Mouse (Mus musculus): ENCODE results near the gene Irf6. TPM values are rescaled to one million over a fixed set of nuclear protein-coding genes. Genes with fewer than 3 reads are reported as not detected.

Gene Irf6
- total and polyA plus RNA-seq, 3 experiments, result 0.15 to 0.19 TPM; not detected in 1

GRCm38 (mm10) chr1:193131311-193131948 lies 21.5 kb upstream of the Irf6 start:
- H3K4me3 ChIP-seq (ENCODE audit: control insufficient read depth in 1 of 2, insufficient read depth in 1 of 2, low read depth in 2 of 2, low read length in 2 of 2), result no peak overlapping the region
- H3K36me3 ChIP-seq (ENCODE audit: control insufficient read depth in 1 of 2, insufficient read depth in 2 of 2, low read length in 2 of 2), result peaks cover 2 to 21% of the 10 kb centered on the region in 2 experiments
- no peak overlapping the region; the same call in 1 of the 2 replicates for H3K9ac ChIP-seq (ENCODE audit: control insufficient read depth, low read depth, low read length, poor library complexity, severe bottlenecking)
- DNase-seq (ENCODE audit: low read depth, low spot score), result no peak
- no peak overlapping the region for H3K27ac ChIP-seq (ENCODE audit: control insufficient read depth, low read depth, low read length)
- TF ChIP-seq RAD21 (IDR thresholded peaks at IDR 0.05; ENCODE audit: low read depth, low read length) (no peak), UBTF (IDR thresholded peaks at IDR 0.05; ENCODE audit: borderline replicate concordance, insufficient read depth, low read depth, low read length) (no peak)
- peaks cover 2 to 16% of the 10 kb centered on the region in 2 experiments; a peak in 3 of 4 replicates for H3K4me1 ChIP-seq (ENCODE audit: control insufficient read depth in 1 of 2, insufficient read depth in 2 of 2, low read length in 2 of 2)
- H3K79me2 ChIP-seq (ENCODE audit: control insufficient read depth, insufficient read depth, low read length, poor library complexity), result peaks cover 25% of the 10 kb centered on the region
- H3K9me3 ChIP-seq (replicated peaks; ENCODE audit: insufficient read depth, low read length), result no peaks in the 10 kb centered on the region
- no peaks in the 10 kb centered on the region for H3K27me3 ChIP-seq (ENCODE audit: control insufficient read depth in 1 of 2, insufficient read depth in 2 of 2, low read length in 2 of 2)

- peaks cover 21% of the 10 kb centered on the region for H3K79me2 ChIP-seq (ENCODE audit: control insufficient read depth, insufficient read depth, low read length, poor library complexity)
- DNase-seq (ENCODE audit: low read depth, low spot score), result peak; percentile 55
- no peak overlapping the region for H3K4me3 ChIP-seq (ENCODE audit: control insufficient read depth in 1 of 2, insufficient read depth in 1 of 2, low read depth in 2 of 2, low read length in 2 of 2)
- H3K9me3 ChIP-seq (replicated peaks; ENCODE audit: insufficient read depth, low read length), result no peaks in the 10 kb centered on the region
- H3K27me3 ChIP-seq (ENCODE audit: control insufficient read depth in 1 of 2, insufficient read depth in 2 of 2, low read length in 2 of 2), result 0 out of 4 replicates have a peak, but pooled peaks cover 0 to 2% of the 10 kb centered on the region in 2 experiments
- no peak overlapping the region for H3K27ac ChIP-seq (ENCODE audit: control insufficient read depth, low read depth, low read length)
- TF ChIP-seq TCF12 (IDR thresholded peaks at IDR 0.05; ENCODE audit: low read depth, low read length), result no peak
- TF ChIP-seq ETS1 (IDR thresholded peaks at IDR 0.05; ENCODE audit: low read depth, low read length), result no peak
- no peak for TF ChIP-seq GABPA (IDR thresholded peaks at IDR 0.05; ENCODE audit: low read depth, low read length)
- no peak for TF ChIP-seq MAFK (IDR thresholded peaks at IDR 0.05; ENCODE audit: borderline replicate concordance, low read depth, low read length)
- TF ChIP-seq MEF2A (IDR thresholded peaks at IDR 0.05; ENCODE audit: extremely low read depth, insufficient replicate concordance, low read depth, low read length, poor library complexity, severe bottlenecking), result no peak
- TF ChIP-seq HCFC1 (IDR thresholded peaks at IDR 0.05; ENCODE audit: low read depth, low read length), result peak; percentile 78
- TF ChIP-seq MAX (IDR thresholded peaks at IDR 0.05; ENCODE audit: low read length), result no peak
- peak; percentile 70; the same call in 1 of the 2 replicates for TF ChIP-seq MYC (IDR thresholded peaks at IDR 0.05; ENCODE audit: low read depth, low read length)
- TF ChIP-seq CHD2 (IDR thresholded peaks at IDR 0.05; ENCODE audit: low read length), result no peak
- no peak for TF ChIP-seq USF2 (IDR thresholded peaks at IDR 0.05; ENCODE audit: borderline replicate concordance in 1 of 2, insufficient read depth in 1 of 2, low read depth in 1 of 2, low read length in 2 of 2)
- TF ChIP-seq NELFE (IDR thresholded peaks at IDR 0.05; ENCODE audit: low read depth, low read length), result no peak
- 0 out of 2 replicates have a peak, but pooled peaks have one; percentile 39 for TF ChIP-seq TBP (IDR thresholded peaks at IDR 0.05; ENCODE audit: low read depth, low read length)
- TF ChIP-seq CTCF (IDR thresholded peaks at IDR 0.05 in 2 of 3, conservative IDR thresholded peaks at IDR 0.05 in 1 of 3; ENCODE audit: control insufficient read depth in 1 of 3, insufficient read depth in 1 of 3, low read depth in 2 of 3, low read length in 3 of 3, poor library complexity in 1 of 3, severe bottlenecking in 1 of 3), result no peak
- no peak for TF ChIP-seq CHD1 (IDR thresholded peaks at IDR 0.05; ENCODE audit: low read depth, low read length)
- no peak for TF ChIP-seq RAD21 (IDR thresholded peaks at IDR 0.05; ENCODE audit: low read depth, low read length)
- peak; percentile 50 for TF ChIP-seq KAT2A (conservative IDR thresholded peaks at IDR 0.05; ENCODE audit: low read depth, low read length)
- no peak for TF ChIP-seq MAZ (IDR thresholded peaks at IDR 0.05; ENCODE audit: low read depth, low read length)
- TF ChIP-seq POLR2A (IDR thresholded peaks at IDR 0.05; ENCODE audit: control insufficient read depth in 1 of 2, insufficient read depth in 1 of 2, low read depth in 1 of 2, low read length in 2 of 2, poor library complexity in 1 of 2), result peak in 1 of 2 experiments; percentile 49; a peak in 2 of 4 replicates
- no peak for TF ChIP-seq UBTF (IDR thresholded peaks at IDR 0.05; ENCODE audit: borderline replicate concordance, insufficient read depth, low read depth, low read length)
- no peak overlapping the region for H3K9ac ChIP-seq (ENCODE audit: control insufficient read depth, low read depth, low read length, poor library complexity, severe bottlenecking)
- H3K4me1 ChIP-seq (ENCODE audit: control insufficient read depth in 1 of 2, insufficient read depth in 2 of 2, low read length in 2 of 2), result peaks cover 2 to 12% of the 10 kb centered on the region in 2 experiments; a peak in 3 of 4 replicates
- H3K36me3 ChIP-seq (ENCODE audit: control insufficient read depth in 1 of 2, insufficient read depth in 2 of 2, low read length in 2 of 2), result peaks cover 2 to 12% of the 10 kb centered on the region in 2 experiments; a peak in 3 of 4 replicates
Measured at GRCm38 (mm10) chr1:193132385-193132784, 20.5 kb upstream of the Irf6 start.
